Mouse (Mus musculus) T-helper 1 cell (primary cell): Measurements from ENCODE around the gene Ripk4.

ENCODE experiments used
- in situ Hi-C: fragments of 300-600 bp; cut with MboI, MseI; formaldehyde crosslinking; loops from one replicate; pipeline ENCODE4 v1.15.1; 2025; ENCODE audit warnings: high pct_unique_total_duplicates

The Ripk4 gene

GRCm38 (mm10) chr16:97736562-97736961 is 27.0 kb downstream of the Ripk4 start:
- in situ Hi-C loops = no loop called here

DNA sequence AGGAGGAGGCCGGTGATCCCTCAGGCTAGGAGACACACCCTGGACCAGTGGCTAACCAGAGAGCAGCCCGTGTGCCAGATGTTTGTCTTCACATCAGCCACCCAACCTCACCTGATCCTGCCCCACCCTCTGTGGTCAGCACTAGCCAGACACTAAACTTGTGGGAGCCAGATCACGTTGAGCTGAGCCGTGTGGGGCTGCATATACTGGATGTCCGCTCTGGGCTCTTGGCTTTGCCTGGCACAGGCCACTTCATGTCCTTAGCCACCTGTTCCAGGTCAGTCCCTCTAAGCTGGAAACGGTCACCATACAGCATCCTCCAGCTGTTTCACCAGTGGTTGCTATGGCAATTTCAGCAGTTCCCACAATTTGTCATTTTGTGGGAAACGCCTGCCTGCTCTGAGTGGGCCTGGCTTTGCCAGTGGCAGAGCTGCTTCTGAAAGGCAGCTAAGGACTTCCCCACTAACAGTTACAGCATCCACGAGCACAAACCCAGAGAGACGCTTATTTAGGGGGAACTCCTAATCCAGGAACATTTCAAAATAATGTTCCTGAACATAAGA is 28.7 kb downstream of the Ripk4 start:
- in situ Hi-C loops = no loop called here

DNA sequence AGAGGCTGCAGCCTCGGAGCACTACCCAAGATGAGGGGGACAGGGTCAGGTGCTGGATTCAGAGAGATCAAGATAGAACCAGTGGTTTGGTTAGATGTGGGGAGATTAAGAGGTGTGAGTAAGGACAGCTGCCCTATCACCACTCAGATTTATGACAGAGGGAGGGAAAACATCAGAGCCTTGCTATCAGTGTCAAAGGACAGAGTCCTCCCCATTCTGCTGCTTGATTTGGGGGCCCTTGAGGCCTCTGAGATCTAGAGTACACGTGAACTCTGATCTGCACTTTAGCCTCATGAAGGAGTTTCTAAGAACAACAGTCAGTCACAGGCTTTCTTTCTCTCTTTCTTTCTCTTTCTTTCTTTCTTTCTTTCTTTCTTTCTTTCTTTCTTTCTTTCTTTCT is 30.0 kb downstream of the Ripk4 start:
- in situ Hi-C loops = no loop called here

DNA sequence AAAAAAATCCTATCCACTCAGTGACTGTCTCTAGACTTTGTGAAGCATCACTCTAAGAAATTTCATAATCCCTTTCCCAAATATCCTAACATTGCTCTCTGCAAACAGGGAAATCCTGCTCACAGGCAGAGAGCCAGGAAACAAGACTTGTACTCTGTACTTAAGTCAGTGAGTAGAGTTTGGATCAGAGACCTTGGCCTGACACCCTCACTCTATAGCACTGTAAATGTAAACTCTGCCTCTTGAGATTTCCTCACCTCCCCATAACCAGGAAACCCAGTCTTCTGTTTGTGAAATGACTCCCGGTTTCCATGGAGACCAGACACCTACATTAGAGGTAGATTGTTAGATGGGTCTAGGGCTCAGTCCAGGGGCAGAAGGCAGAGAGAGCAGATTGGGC is 33.3 kb downstream of the Ripk4 start:
- in situ Hi-C loops = no loop called here

DNA sequence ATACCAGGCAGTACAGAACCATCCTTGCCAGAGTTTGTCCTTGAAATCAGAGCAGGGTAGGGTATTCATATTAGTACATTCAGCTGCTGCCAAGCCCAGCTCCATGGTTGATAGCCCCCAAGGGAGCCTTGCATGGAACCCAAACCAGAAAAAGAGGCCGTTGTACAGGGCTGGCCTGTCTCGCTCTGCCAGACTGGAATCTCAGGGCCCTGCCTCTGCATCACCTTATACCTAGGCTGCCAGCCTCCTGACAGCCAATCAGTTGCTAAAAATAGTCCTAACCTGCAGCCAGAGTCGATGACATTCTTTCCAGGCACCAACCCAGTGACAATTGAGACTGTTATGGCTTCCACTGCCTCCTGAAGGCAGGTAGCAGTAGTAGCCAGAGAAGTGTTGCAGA is 37.2 kb downstream of the Ripk4 start:
- in situ Hi-C loops = no loop called here

GRCm38 (mm10) chr16:97720093-97720492 is 43.5 kb downstream of the Ripk4 start:
- in situ Hi-C loops = no loop called here

DNA sequence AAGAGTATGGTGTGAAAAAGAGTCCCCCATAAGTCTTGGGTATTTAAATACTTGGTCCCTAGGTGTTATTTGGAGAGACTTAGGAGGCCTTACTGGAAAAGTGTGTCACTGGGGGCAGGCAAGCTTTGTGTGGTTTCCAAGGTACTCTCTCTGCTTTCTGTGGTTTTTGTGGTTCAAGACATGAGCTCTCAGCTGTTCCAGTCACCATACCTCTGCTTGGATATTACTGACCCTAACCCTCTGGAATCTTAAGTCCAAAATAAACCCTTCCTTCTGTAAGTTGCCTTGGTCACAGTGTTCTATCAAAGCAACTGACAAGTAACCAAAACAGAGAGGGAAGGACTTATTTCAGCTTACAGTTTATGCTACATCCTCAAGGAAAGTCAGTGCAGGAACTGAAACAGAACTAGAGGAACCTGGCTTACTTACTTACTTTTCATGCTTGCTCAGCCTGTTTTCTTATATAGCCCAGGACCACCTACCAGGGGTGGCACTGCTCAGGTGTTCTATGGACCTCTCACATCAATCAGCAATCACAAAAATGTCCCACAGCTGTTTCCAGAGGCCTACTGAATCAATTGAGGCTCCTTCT is 44.1 kb downstream of the Ripk4 start:
- in situ Hi-C loops = no loop called here

GRCm38 (mm10) chr16:97716567-97716966 is 47.0 kb downstream of the Ripk4 start:
- in situ Hi-C loops = no loop called here

- in situ Hi-C loops = no loop called here
Measured at GRCm38 (mm10) chr16:97712129-97712528, 51.5 kb downstream of the Ripk4 start.

DNA sequence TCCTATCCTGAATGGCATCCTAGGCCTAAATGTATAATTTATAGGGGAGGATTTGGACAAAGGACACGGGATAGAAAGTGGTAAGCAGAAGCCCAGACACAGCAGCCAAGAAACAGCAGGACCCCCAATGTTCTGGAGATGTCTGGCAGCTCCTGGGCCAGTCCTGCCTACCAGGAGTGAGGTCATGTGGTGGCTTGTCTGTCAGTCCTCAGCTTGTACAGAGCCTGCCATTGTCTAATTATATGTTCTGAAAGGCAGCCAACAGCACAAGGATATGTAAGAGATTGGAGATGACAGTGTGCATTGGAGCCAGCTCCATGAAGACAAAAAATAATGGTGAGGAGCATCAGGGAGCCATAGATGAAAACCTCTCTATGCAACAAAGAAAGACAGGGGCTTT is 61.7 kb downstream of the Ripk4 start:
- in situ Hi-C loops = no loop called here

DNA sequence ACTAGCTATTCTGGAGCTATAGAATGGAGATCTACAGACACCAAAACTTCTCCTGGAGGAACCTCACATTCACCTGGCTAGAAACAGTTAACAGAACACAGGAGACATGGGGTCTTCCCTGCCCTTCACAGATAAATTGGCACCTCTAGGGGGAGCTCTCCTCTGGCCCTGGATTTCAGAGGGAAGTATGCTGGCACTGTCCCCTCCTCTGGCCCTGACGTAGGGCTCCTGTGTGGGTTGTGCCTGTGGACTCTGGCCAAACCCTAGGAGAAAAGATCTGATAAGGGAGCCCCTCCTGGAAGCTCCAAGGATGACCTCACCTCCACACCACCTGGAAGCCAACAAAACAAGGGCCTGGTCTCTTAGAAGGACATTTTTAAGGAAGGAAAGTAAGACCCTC is 65.8 kb downstream of the Ripk4 start:
- in situ Hi-C loops = no loop called here

- in situ Hi-C loops = no loop called here
Measured at GRCm38 (mm10) chr16:97695709-97696108, 67.9 kb downstream of the Ripk4 start.
